Mouse (Mus musculus) urinary bladder, postnatal 25 days (tissue): ENCODE measurements around the gene Gm21863.
"Not testable (repeated sequence)": the region's sequence is repeated elsewhere in the genome, so short reads cannot be mapped to it uniquely, and the experiment has no call there.

Experiments used
- DNase-seq: peaks from one replicate; pipeline ENCODE4 v3.0.0; 2022; ENCODE audit warnings: low spot score

The Gm21863 gene

DNA sequence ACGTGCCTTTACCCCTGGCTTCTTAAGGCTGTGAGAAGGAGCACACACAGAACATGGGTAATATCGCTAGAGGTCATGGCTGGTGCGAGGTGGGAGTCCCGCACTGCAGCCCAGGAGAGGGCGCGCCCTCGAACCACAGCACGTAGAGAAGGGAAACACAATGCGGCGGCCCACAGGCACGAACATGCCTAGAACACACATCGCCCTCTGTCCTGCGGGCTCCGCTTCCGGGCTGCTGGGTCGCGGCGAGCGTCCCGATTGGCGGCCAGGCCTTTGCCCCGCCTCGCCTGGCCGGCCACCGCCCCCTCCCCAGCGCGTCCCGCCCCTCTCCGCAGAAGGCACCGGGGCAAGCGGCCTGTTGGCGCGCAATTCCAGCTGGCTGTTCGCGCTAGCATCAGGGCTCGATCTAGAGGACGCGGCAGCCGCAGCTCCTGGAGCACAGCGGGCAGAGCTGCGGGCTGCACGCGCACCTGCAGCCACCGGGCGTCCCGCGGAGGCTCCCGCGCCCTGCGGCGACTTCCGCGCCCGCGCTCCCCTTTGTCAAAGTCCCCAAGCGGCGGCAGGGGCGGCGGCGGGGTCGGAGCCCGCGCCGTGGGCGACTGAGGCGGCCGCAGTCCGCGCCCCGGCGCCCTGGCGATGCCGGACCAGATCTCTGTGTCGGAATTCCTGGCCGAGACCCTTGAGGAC, at the start of gene Gm21863:
Gene Gm21863 (plus strand): TSS at position 637 of the 687 bp plus-strand sequence.
- not testable (repeated sequence) for DNase-seq

DNA sequence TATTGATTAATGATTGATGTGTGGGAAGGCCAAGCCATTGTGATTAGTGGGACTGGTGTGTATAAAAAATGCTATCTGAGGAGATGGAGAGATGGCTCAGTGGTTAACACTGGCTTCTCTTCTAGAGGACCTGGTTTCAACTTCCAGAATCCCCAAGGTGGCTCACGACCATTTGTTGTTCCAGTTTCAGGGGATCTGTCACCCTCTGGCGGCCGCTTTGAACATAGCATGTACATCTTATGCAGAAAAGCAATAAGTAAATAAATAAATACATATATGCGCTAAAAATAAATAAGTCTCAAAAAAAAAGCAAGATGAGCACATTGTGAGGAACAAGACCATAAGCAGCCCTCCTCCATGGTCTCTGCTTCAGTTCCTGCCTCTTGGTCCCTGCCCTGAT, 26.3 kb upstream of the Gm21863 start:
- not testable (repeated sequence) for DNase-seq
